Mouse (Mus musculus) cerebellum, adult 11 months (tissue): ENCODE measurements around the gene Sephs2.

ENCODE experiments used
- DNase-seq: peaks from one replicate; pipeline ENCODE4 v3.0.0; 2022

Sephs2 gene

DNA sequence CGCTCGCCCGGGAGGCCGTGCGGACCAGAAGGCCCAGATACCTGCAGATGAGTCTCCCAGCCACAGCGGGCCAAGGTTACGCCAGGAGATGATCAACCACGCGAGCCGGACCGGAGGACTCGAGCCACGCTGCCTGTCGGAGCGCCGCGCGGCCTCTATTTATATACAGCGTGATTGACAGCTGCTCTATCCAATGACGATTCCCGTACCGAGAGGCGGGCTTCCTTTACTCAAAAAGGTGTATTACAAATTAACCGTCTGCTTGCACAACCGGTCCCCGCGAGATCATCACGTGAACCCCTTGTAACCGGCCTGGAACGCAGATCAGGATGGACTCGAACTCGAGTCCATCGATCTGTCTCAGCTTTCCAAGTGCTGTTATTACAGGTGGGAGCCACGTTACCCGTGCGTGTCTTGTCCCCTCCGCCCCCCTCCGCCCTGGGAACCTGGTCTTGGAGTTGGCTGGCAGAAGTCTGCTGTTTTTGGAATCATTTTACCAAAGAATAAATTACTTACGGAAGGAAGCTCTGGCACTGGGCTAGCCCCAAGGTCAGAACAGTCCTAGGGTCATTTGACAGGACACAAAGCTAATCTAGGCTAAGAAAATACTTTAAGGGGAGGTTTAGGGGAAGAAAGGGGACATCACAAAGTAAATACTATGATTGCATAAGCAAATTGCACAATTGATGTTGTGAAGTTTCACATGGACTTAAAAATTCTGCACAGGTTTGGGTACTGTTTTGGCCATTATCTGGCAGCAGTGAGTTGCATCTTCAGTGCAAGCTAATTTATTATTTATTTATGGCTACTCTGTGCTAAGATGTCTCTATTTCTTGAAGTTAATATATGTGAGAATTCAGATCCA, at the start of gene Sephs2:
TSS of gene Sephs2 (minus strand) at position 131 of the 865 bp plus-strand sequence.
- peak; percentile 97 for DNase-seq

GRCm38 (mm10) chr7:127322085-127322484, 48.2 kb upstream of the Sephs2 start:
- DNase-seq = no peak

- no peak for DNase-seq
Measured at GRCm38 (mm10) chr7:127321106-127321505, 47.3 kb upstream of the Sephs2 start.

- DNase-seq = no peak
Measured at GRCm38 (mm10) chr7:127313912-127314311, 40.1 kb upstream of the Sephs2 start.

- DNase-seq = no peak
Measured at GRCm38 (mm10) chr7:127309951-127310350, 36.1 kb upstream of the Sephs2 start.

DNA sequence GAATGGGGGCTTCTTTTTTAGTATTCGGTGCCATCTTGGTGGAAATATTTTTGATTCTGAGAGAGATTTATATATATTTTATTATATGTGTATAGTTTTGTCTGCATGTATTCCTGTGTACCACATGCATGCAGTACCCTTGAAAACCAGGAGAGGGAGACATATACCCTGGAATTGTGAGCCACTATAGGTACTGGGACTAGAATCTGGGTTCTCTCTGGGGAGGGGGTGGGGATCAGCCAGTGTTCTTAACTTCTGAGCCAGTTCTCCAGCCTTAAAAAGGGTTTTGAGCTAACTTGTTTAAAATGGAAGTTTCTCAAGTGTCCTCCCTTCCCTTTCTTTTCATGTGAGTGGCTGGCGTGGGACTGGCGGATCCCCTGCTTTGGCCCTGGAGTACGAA, 35.0 kb upstream of the Sephs2 start:
- DNase-seq = peak; percentile 39

- no peak for DNase-seq
Measured at GRCm38 (mm10) chr7:127308431-127308830, 34.6 kb upstream of the Sephs2 start.

- DNase-seq = no peak
Measured at GRCm38 (mm10) chr7:127297586-127298193, 23.8 kb upstream of the Sephs2 start.

- DNase-seq = no peak
Measured at GRCm38 (mm10) chr7:127296786-127297555, 23.1 kb upstream of the Sephs2 start.

DNA sequence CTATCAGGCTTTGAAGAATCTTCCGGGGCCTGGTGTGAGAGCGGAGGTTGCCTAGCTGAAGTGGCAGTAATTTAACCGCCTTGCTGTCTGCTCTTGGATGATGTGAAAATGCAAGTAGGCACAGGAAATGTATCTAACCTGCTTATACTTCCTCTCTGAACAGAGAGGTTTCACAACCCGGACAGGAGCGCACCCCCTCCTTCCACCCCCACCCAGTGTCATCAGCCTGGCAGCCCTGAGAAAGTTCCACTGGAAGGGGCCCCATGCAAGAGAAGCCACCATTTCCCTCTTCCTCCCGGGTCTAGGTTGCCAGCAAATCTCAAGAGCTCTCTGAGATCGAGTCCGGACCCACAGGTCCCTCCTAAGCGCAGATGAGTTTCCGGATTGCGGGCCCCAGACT, 22.2 kb upstream of the Sephs2 start, which contains the start of gene Itgal:
TSS of gene Itgal (plus strand) at position 163 of the 400 bp plus-strand sequence.
- no peak for DNase-seq

GRCm38 (mm10) chr7:127290142-127290541, 16.3 kb upstream of the Sephs2 start:
- no peak for DNase-seq

DNA sequence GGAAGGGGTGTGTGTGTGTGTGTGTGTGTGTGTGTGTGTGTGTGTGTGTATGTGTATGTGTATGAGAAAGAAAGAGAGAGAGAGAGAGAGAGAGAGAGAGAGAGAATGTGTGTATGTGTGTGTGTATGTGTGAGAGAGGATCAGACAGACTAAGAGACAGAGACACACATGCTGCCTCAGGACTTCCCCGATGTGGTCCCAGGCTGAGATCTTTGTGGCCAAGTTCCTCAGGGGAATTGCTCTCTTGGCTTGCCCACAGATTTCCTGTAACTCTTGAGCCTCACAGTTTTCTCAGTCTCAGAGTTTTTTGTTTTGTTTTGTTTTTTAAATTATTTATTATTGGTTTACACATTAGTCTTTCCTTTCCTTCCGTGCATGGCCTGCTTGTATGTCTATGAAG, 15.5 kb upstream of the Sephs2 start:
- no peak for DNase-seq

GRCm38 (mm10) chr7:127287940-127288339, 14.1 kb upstream of the Sephs2 start:
- no peak for DNase-seq

DNA sequence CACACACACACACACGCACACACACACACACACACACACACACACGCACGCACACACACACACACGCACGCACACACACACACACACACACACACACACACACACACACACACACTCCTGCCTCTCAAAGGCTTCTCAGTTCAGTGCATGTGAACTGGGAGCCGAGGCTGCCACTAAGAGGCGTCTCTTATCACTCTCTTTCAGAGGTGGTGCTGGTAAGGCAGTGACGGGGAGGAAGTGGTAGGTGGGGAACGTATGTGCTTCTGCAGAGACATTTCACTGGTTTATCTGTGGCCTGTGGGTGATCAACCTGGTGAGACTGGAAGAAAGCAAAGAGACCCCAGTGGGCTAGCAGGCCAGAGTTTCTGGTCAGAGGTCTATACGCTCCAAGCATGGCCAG, 11.3 kb upstream of the Sephs2 start:
- no peak for DNase-seq

GRCm38 (mm10) chr7:127282190-127282589, 8.3 kb upstream of the Sephs2 start:
- no peak for DNase-seq

DNA sequence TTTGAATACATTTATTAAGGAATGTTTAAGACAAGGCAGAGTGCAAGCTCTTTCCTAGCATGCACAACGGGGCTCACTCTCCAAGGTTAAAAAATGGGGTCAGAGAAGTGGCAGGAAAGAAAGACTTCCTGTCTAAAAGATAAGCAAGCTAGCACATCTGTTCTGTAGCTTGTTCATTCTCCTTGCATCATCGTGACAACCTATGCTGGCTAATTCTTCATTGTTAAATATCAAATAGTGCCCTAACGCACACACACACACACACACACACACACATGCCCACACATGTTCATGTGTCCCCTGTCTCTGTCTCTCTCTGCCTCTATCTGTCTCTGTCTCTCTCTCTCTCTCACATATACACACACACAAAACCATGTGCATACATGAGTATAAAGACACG, 7.3 kb upstream of the Sephs2 start:
- no peak for DNase-seq

GRCm38 (mm10) chr7:127280092-127280491, 6.2 kb upstream of the Sephs2 start:
- DNase-seq = no peak

- no peak for DNase-seq
Measured at GRCm38 (mm10) chr7:127278311-127278710, 4.5 kb upstream of the Sephs2 start.

DNA sequence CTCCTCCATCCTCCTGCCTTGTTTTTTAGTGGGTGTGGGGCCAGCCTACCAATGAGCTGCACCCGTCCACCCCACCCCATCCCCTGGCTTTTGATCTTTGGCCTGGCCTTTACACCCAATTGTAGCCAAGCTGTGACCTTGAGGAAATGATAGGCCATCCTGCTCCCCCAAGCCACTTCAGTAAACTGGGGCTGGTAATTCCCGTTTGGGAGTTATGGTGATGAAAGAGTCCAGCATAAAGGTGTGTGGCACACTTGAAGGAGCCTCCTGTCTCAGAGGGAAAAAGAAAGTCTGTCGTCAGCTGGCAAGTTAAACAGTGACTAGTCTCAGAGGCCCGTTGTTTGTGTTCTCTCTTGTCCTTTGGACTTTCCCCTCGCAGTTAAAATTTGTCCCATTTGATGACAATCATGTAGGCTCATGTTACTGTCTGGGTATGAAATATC, 2.7 kb upstream of the Sephs2 start:
- DNase-seq = no peak

DNA sequence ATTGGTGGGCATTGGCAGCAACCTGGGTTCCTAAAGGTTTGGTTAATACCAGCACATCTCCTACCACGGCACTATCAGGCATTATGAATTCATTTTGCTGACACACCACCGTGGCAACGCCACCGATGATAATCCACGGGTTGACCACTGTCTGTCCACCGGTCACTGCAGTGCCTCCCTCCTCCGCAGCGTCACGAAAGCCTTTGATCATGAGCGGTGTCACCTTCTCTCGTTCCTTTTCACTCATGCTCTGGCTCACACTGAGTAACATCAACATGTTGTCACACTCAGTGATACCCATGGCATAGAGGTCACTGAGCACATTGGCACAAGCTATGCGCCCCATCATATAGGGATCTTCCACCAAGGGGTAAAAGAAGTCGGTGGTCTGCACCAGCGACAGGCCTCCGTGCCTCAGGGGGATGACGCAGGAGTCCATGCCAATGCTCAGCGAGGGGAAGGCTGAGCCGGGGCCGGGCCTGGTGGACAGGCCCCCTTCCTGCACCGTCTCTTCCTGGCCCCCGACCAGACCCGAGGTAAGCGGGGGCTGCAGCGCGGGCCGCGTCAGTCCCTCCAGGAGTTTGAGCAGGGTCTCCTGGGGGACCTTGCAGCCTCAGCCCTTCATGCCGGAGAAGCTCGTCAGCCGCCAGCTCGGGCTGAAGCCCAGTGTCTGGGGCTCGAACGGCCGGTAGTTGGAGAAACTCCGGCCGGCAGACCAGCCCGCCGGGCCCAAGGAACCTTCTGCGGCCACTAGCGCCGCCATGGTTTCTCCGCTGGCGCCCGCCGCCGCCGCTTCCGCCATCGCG, 534 bp downstream of the Sephs2 start:
- DNase-seq = no peak

GRCm38 (mm10) chr7:127272566-127272965, 1.3 kb downstream of the Sephs2 start:
- no peak for DNase-seq

- DNase-seq = no peak
Measured at GRCm38 (mm10) chr7:127271093-127271492, 2.8 kb downstream of the Sephs2 start.

DNA sequence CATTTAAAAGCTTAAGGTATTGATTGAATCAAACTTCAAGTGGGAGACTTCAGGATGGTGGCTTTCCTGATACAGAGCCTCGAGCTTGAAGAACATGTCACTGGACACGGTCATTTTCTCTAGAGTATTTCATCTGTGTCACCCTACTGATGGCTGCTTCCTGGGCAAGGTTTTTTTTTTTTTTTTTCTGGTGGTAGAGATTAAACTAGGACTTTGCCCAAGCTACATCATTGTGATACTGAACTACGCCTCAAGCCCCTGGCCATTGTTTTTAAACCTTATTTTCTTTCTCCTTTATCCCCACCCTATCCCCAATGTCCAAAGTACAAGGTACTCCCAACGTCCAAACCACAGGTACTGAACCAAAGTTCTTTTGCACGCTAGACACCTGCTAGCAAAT, 3.2 kb downstream of the Sephs2 start:
- no peak for DNase-seq
